Comparison of ENCODE assay signal across 8 mouse cellular contexts in the genomic region with DNA sequence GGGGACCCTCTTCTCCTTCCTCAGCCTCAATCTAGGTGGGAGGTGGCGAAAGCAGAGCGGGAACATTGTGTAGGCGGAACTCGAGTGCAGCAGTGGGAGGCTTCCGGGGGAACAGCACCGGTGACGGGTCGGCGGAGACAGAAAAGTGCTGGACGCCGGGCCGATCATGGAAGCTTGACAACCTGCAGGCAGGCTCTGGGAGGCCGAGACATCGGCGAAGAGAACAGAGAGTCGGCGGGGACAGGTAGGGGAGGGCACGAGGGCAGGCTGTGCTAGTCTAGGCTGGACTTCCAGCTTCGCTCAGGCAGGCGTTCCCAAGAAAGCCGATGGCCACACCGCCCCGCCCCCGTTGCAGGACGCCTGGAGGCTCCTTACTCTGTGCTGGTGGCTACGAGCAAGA. TPM values are rescaled to one million over a fixed set of nuclear protein-coding genes. Genes with fewer than 3 reads are reported as not detected.
A peak's percentile ranks its signal among the peaks of the same experiment; 100 is the strongest.
DNase-seq lines count a peak whose midpoint lies in the region; ATAC-seq and TF ChIP-seq lines count a peak whose summit lies in the region.

No protein-coding gene starts in this region.

- no peak for TF ChIP-seq CTCF in bone marrow, adult 2 months (IDR thresholded peaks at IDR 0.05; ENCODE audit: control insufficient read depth, insufficient read depth, low read length)
- no peak for TF ChIP-seq CTCF in liver, adult 2 months (IDR thresholded peaks at IDR 0.05; ENCODE audit: low read depth, low read length)

- peak overlapping the region; percentile 51 for H3ac ChIP-seq in myocyte (ENCODE audit: control insufficient read depth, insufficient read length)

- TF ChIP-seq POLR2A in bone marrow, adult 2 months (IDR thresholded peaks at IDR 0.05; ENCODE audit: borderline replicate concordance, control insufficient read depth, low read depth, low read length), result peak; percentile 62; the same call in 1 of the 2 replicates
- TF ChIP-seq POLR2A in liver, adult 2 months (IDR thresholded peaks at IDR 0.05; ENCODE audit: extremely low read depth, insufficient read depth, low read length), result 0 out of 2 replicates have a peak, but pooled peaks have one; percentile 34
- peak; percentile 54 for TF ChIP-seq POLR2A in myocyte (IDR thresholded peaks at IDR 0.05; ENCODE audit: insufficient read length, low read depth)

- H3K27me3 ChIP-seq in heart, embryonic 10.5 days (ENCODE audit: insufficient read depth, poor library complexity, severe bottlenecking), result no peaks in the 10 kb centered on the region
- no peaks in the 10 kb centered on the region for H3K27me3 ChIP-seq in kidney, embryonic 15.5 days
- H3K27me3 ChIP-seq in liver, adult 2 months (ENCODE audit: control insufficient read depth, insufficient read depth, low read length), result no peaks in the 10 kb centered on the region
- H3K27me3 ChIP-seq in myocyte (ENCODE audit: control insufficient read depth, insufficient read depth, insufficient read length), result no peaks in the 10 kb centered on the region
- H3K27me3 ChIP-seq in splenic B cell, adult 2 months (ENCODE audit: control insufficient read depth, insufficient read depth, low read length, poor library complexity, severe bottlenecking), result no peaks in the 10 kb centered on the region

- H3K36me3 ChIP-seq in heart, embryonic 10.5 days, result peaks cover 17% of the 10 kb centered on the region; the same call in 1 of the 2 replicates
- peaks cover 27% of the 10 kb centered on the region for H3K36me3 ChIP-seq in kidney, embryonic 15.5 days
- H3K36me3 ChIP-seq in liver, adult 2 months (ENCODE audit: control insufficient read depth, insufficient read depth, low read length), result peaks cover 15% of the 10 kb centered on the region
- peaks cover 13% of the 10 kb centered on the region for H3K36me3 ChIP-seq in myocyte (ENCODE audit: control insufficient read depth, insufficient read depth)
- H3K36me3 ChIP-seq in splenic B cell, adult 2 months (ENCODE audit: control insufficient read depth, insufficient read depth, low read length, poor library complexity, severe bottlenecking), result peaks cover 7% of the 10 kb centered on the region

- peak overlapping the region; percentile 96 for H3K4me3 ChIP-seq in bone marrow, adult 2 months (replicated peaks; ENCODE audit: control insufficient read depth, low read depth, low read length)
- H3K4me3 ChIP-seq in heart, embryonic 10.5 days, result peak overlapping the region; percentile 92
- H3K4me3 ChIP-seq in kidney, embryonic 15.5 days (replicated peaks), result peak overlapping the region; percentile 89
- peak overlapping the region; percentile 94 for H3K4me3 ChIP-seq in liver, adult 2 months (ENCODE audit: insufficient read depth, low read depth, low read length)
- peak overlapping the region; percentile 82 for H3K4me3 ChIP-seq in myocyte

- peak; percentile 80 for DNase-seq in 416B (ENCODE audit: low read depth)
- peak; percentile 90 for DNase-seq in heart, embryonic 10.5 days (ENCODE audit: low spot score)
- peak; percentile 67 for DNase-seq in liver, adult 2 months (ENCODE audit: extremely low read depth, low read depth, low spot score)
- peak; percentile 81 for DNase-seq in splenic B cell, adult 2 months (ENCODE audit: low read depth, low spot score)

- ATAC-seq in erythroblast, adult 5-6 weeks (replicated peaks; ENCODE audit: low FRiP score, poor library complexity, severe bottlenecking), result peak; percentile 70
- ATAC-seq in kidney, embryonic 15.5 days (replicated peaks; ENCODE audit: low FRiP score), result peak; percentile 20

- peak overlapping the region; percentile 82 for H3K4me2 ChIP-seq in kidney, embryonic 15.5 days
- peak overlapping the region; percentile 97 for H3K4me2 ChIP-seq in myocyte (ENCODE audit: low read depth)

- no peaks in the 10 kb centered on the region; the same call in 1 of the 2 replicates for H3K4me1 ChIP-seq in bone marrow, adult 2 months (ENCODE audit: control insufficient read depth, insufficient read depth, low read length)
- H3K4me1 ChIP-seq in heart, embryonic 10.5 days, result peaks cover 9% of the 10 kb centered on the region; the same call in 1 of the 2 replicates
- peaks cover 19% of the 10 kb centered on the region for H3K4me1 ChIP-seq in kidney, embryonic 15.5 days
- H3K4me1 ChIP-seq in liver, adult 2 months (ENCODE audit: control insufficient read depth, insufficient read depth, low read length), result peaks cover 11% of the 10 kb centered on the region

- H3K27ac ChIP-seq in bone marrow, adult 2 months (ENCODE audit: control insufficient read depth, insufficient read depth, low read depth, low read length, poor library complexity), result peak overlapping the region; percentile 25; the same call in 1 of the 2 replicates
- H3K27ac ChIP-seq in heart, embryonic 10.5 days, result peak overlapping the region; percentile 88
- peak overlapping the region; percentile 52; the same call in 1 of the 2 replicates for H3K27ac ChIP-seq in kidney, embryonic 15.5 days
- H3K27ac ChIP-seq in liver, adult 2 months (replicated peaks; ENCODE audit: insufficient read depth, low read depth, low read length), result peak overlapping the region; percentile 51

- H3K79me2 ChIP-seq in liver, adult 2 months (ENCODE audit: control insufficient read depth, insufficient read depth, low read length), result peaks cover 8% of the 10 kb centered on the region; the same call in 1 of the 2 replicates
- H3K79me2 ChIP-seq in myocyte (ENCODE audit: control insufficient read depth, insufficient read depth), result peaks cover 16% of the 10 kb centered on the region

- peak overlapping the region; percentile 77 for H3K9ac ChIP-seq in kidney, embryonic 15.5 days
- peak overlapping the region; percentile 92 for H3K9ac ChIP-seq in liver, adult 2 months (ENCODE audit: low read depth, low read length)

- WGBS in bone marrow, adult 2 months, result under 1% methylated on average over 26 of the region's 26 CpGs
- WGBS in heart, embryonic 10.5 days, result under 1% methylated on average over 26 of the region's 26 CpGs
- WGBS in kidney, embryonic 15.5 days, result under 1% methylated on average over 26 of the region's 26 CpGs
- WGBS in liver, adult 2 months, result under 1% methylated on average over 26 of the region's 26 CpGs

- no peaks in the 10 kb centered on the region for H3K9me3 ChIP-seq in heart, embryonic 10.5 days
- H3K9me3 ChIP-seq in kidney, embryonic 15.5 days (replicated peaks), result no peaks in the 10 kb centered on the region

TF ChIP-seq in myocyte, 11 proteins besides CTCF, POLR2A, EP300 and RAD21:
- TF ChIP-seq MYOD1 (IDR thresholded peaks at IDR 0.05; ENCODE audit: control insufficient read depth in 1 of 3, insufficient read length in 2 of 3, low read depth in 2 of 3) (peak in 1 of 3 experiments; percentile 34), TCF3 (IDR thresholded peaks at IDR 0.05; ENCODE audit: insufficient read length, low read depth) (no peak), SRF (IDR thresholded peaks at IDR 0.05; ENCODE audit: control insufficient read depth, insufficient read length, low read depth) (no peak), MYOG (IDR thresholded peaks at IDR 0.05; ENCODE audit: control insufficient read depth in 1 of 3, insufficient read depth in 1 of 3, insufficient read length in 2 of 3, low read depth in 2 of 3) (peak in 1 of 3 experiments; percentile 66)
TF ChIP-seq in myocyte: peak in this region for 2.

RNA-seq across cellular contexts. Expression of gene Cops7b, which starts 4.3 kb away (rescaled TPM):
- 7.3 and 19.4 TPM in 2 replicates for polyA plus RNA-seq in bone marrow, adult 2 months (2011; ENCODE audit: insufficient read depth, insufficient read length, low replicate concordance, missing spikeins)
- 4.6 and 6.1 TPM in 2 replicates for total RNA-seq in erythroblast, adult 5-6 weeks (2015; ENCODE audit: low replicate concordance)
- total RNA-seq in erythroblast, adult 5-6 weeks (2017; ENCODE audit: low replicate concordance), result 2.6 and 5.6 TPM in 2 replicates
- polyA plus RNA-seq in heart, embryonic 10.5 days (2016; fragmentation: Nextera tagmentation; extraction: Ambion mirVana), result 41.3 and 45.9 TPM in 2 replicates
- polyA plus RNA-seq in kidney, embryonic 15.5 days (2015; fragmentation: Nextera tagmentation; extraction: Ambion mirVana), result 42.9 and 43.6 TPM in 2 replicates
- total RNA-seq in liver, adult 2 months (2014; rRNA removed), result 5.0 and 6.0 TPM in 2 replicates
- 13.4 and 20.2 TPM in 2 replicates for polyA plus RNA-seq in liver, adult 2 months (2012; rRNA removed)
- 20.4 TPM for polyA plus RNA-seq in myocyte (2012; fragmentation: generic; extraction: Trizol)

RNA-seq across cellular contexts. Expression of gene Pde6d, which starts 4.6 kb away (rescaled TPM):
- 11.2 and 15.6 TPM in 2 replicates for polyA plus RNA-seq in bone marrow, adult 2 months (2011; ENCODE audit: insufficient read depth, insufficient read length, low replicate concordance, missing spikeins)
- 6.9 and 20.5 TPM in 2 replicates for total RNA-seq in erythroblast, adult 5-6 weeks (2015; ENCODE audit: low replicate concordance)
- 2.9 and 3.7 TPM in 2 replicates for total RNA-seq in erythroblast, adult 5-6 weeks (2017; ENCODE audit: low replicate concordance)
- 69.7 and 73.6 TPM in 2 replicates for polyA plus RNA-seq in heart, embryonic 10.5 days (2016; fragmentation: Nextera tagmentation; extraction: Ambion mirVana)
- polyA plus RNA-seq in kidney, embryonic 15.5 days (2015; fragmentation: Nextera tagmentation; extraction: Ambion mirVana), result 61.5 and 64.7 TPM in 2 replicates
- 3.8 and 5.3 TPM in 2 replicates for total RNA-seq in liver, adult 2 months (2014; rRNA removed)
- polyA plus RNA-seq in liver, adult 2 months (2012; rRNA removed), result 4.7 TPM in 2 replicates
- polyA plus RNA-seq in myocyte (2012; fragmentation: generic; extraction: Trizol), result 50.0 TPM

Comparison
In these comparisons a context has a peak if more than half of its experiments do, and no peak if none do; other contexts are left out.
1. Peak in every context shown above with its lines: DNase-seq, ATAC-seq, H3K4me3 ChIP-seq and H3K27ac ChIP-seq.
2. H3K27ac ChIP-seq: peak in every context shown above with its lines; median percentile 88 in heart, embryonic 10.5 days; 52 in kidney, embryonic 15.5 days; 51 in liver, adult 2 months; 25 in bone marrow, adult 2 months.